Mouse (Mus musculus) liver, embryonic 12.5 days (tissue): Measurements from ENCODE around the gene Wwtr1. TPM values are rescaled to one million over a fixed set of nuclear protein-coding genes. Genes with fewer than 3 reads are reported as not detected.

Source experiments
- ATAC-seq: fragments of 200-750 bp; cut with Nextera tagmentation; 2 replicates; pipeline ENCODE4 v1.8.0; 2017; ENCODE audit warnings: moderate number of reproducible peaks, mild to moderate bottlenecking, moderate library complexity
- H3K27ac ChIP-seq: fragments of 300-500 bp; sonication (generic); 2 replicates; pipeline ENCODE4 v1.5.1; 2016; ENCODE audit warnings: mild to moderate bottlenecking
- H3K27me3 ChIP-seq: fragments of 300-500 bp; sonication (generic); replicated peaks from 2 replicates; pipeline ENCODE4 v1.6.1; 2016; ENCODE audit warnings: mild to moderate bottlenecking, moderate library complexity
- H3K36me3 ChIP-seq: fragments of 300-500 bp; sonication (generic); 2 replicates; pipeline ENCODE4 v1.6.1; 2016; ENCODE audit warnings: mild to moderate bottlenecking, moderate library complexity
- H3K4me1 ChIP-seq: fragments of 300-500 bp; sonication (generic); 2 replicates; pipeline ENCODE4 v1.6.1; 2016
- H3K4me2 ChIP-seq: fragments of 300-500 bp; sonication (generic); 2 replicates; pipeline ENCODE4 v1.6.1; 2016; ENCODE audit warnings: mild to moderate bottlenecking, moderate library complexity
- H3K4me3 ChIP-seq: fragments of 300-500 bp; sonication (generic); 2 replicates; pipeline ENCODE4 v1.5.1; 2016; ENCODE audit warnings: mild to moderate bottlenecking, moderate library complexity
- H3K9ac ChIP-seq: fragments of 300-500 bp; sonication (generic); 2 replicates; pipeline ENCODE4 v1.6.1; 2016; ENCODE audit warnings: mild to moderate bottlenecking, moderate library complexity
- H3K9me3 ChIP-seq: fragments of 300-500 bp; sonication (generic); replicated peaks from 2 replicates; pipeline ENCODE4 v1.6.1; 2016; ENCODE audit warnings: mild to moderate bottlenecking, moderate library complexity
- WGBS: fragments of 180-500 bp; shearing (Covaris S2); methylation state at CpG from one replicate; pipeline ENCODE4 v1.1.7; 2016; ENCODE audit not compliant: insufficient replicate concordance; 5-methylcytosine and 5-hydroxymethylcytosine counted together
- microRNA-seq: library from miRNA; unstranded; fragments of <30 nt; microRNA quantifications from one replicate; pipeline ENCODE4, GENCODE M21; 2017
- polyA plus RNA-seq: library from polyadenylated mRNA; unstranded; fragments of >200 nt; fragmentation: Nextera tagmentation; extraction: Ambion mirVana; gene quantifications from 2 replicates; pipeline ENCODE4 v1.2.1, GENCODE M21; 2016

The Wwtr1 gene
- polyA plus RNA-seq, 1 experiment from 2014 or later, result 2.0 TPM

DNA sequence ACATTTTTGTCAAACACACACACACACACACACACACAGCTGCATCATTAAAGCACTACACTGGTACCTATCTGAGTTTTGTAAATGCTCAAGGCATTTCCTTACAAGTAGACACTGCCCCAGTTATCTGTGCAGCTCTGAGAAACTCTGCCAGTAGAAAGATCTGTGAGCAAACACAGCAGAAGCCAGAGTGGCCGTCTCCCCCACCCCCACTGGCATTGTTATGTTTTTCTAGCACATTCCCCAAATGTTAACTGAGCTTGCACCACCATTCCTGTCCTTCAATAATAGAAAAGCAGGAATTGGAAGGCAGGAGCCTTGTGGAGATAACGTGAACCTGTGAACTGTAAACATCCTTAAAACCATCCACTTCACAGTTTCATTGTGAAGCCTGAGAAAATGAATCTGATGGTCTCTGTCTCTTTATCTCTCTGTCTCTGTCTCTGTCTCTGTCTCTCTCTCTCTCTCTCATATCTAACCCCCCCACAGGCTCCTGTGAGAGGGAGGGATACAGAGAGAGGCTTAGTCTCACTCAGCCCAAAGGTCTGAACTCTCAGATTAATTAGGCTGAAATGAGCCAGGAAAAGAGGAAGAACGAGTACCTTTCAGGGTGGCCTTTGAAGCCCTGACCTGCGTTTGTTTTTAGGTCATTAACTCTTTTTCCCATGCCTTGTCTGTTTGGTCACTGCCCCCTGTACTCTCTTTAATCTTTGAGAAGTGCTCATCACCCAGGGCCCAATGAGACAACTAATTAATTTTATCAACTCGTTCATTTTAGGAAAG, 146.8 kb downstream of the Wwtr1 start:
- Histone ChIP-seq H3K36me3 (0 out of 2 replicates have a peak, but pooled peaks cover 2% of the 10 kb centered on the region), H3K4me2 (no peak overlapping the region), H3K27ac (no peak overlapping the region), H3K9me3 (no peaks in the 10 kb centered on the region), H3K9ac (no peak overlapping the region), H3K4me3 (no peak overlapping the region), H3K27me3 (no peaks in the 10 kb centered on the region), H3K4me1 (no peaks in the 10 kb centered on the region)
- 35% methylated on average over 5 of the region's 5 CpGs for WGBS
- ATAC-seq, result 0 out of 2 replicates have a peak, but pooled peaks have one; percentile 30

DNA sequence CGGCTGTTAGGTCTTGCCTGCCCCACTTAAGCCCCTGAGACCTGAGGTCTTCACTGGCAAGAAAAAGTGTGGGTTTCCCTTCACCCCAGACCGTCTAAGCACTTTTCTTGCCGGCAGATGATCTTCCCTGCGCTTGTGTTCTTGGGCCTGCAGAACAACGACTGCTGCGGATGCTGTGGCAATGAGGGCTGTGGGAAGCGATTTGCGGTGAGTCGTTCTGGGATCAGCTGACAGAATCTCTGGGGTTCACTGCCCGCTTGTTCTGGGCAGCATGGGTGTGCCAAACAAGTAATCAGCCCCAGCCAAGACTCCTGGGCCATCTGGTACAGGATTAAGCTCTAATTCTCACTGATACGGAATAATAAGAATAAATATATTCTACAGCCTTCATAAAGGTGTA, 149.4 kb downstream of the Wwtr1 start:
- H3K36me3 ChIP-seq, result no peaks in the 10 kb centered on the region
- peak overlapping the region; percentile 27 for H3K4me2 ChIP-seq
- 74% methylated on average over 11 of the region's 11 CpGs for WGBS
- H3K27me3 ChIP-seq, result no peaks in the 10 kb centered on the region
- H3K4me1 ChIP-seq, result no peaks in the 10 kb centered on the region
- no peak overlapping the region for H3K27ac ChIP-seq
- no peak for ATAC-seq
- no peak overlapping the region for H3K9ac ChIP-seq
- no peaks in the 10 kb centered on the region for H3K9me3 ChIP-seq
- H3K4me3 ChIP-seq, result no peak overlapping the region

DNA sequence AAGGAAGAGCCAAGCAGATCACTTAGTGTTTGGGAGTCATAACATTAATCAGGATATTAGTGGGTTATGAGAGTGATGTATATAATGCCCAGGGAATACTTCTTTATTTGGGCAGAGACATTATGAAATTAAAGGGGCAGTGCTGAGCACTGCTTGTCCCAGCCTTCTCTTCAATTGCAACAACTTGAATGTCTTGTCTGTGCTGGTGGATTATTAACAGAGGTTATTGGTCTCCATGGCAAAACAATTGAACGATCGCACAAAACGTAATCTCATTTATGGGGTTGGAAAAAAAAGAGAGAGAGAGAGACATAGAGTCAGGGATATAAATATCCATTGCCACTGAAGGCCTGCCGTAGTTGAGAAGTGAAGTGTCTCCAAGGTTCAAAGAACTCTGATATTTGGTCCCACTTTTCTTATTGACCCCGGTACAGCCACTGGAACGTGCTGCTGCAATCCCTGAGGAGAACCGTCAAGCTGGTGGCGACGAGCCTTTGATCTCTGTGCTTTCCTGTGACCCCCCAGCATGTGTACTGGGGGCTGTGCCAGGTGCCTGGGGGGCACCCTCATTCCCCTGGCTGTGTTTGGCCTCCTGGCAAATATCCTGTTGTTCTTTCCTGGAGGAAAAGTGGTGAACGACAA, 150.5 kb downstream of the Wwtr1 start, which contains the start of gene Tm4sf4:
Gene Tm4sf4, plus strand, starts transcription at position 226 of the 642 bp plus-strand sequence.
- Histone ChIP-seq H3K36me3 (no peaks in the 10 kb centered on the region), H3K9ac (no peak within 1 kb of the TSS), H3K27me3 (no peaks in the 10 kb centered on the region), H3K4me1 (no peaks in the 10 kb centered on the region), H3K9me3 (no peaks in the 10 kb centered on the region), H3K4me3 (0 out of 2 replicates have a peak within 1 kb of the TSS, but pooled peaks have one; percentile 1), H3K27ac (0 out of 2 replicates have a peak within 1 kb of the TSS, but pooled peaks have one; percentile 28), H3K4me2 (peak within 1 kb of the TSS; percentile 32)
- ATAC-seq, result no peak
- 62% methylated on average over 10 of the region's 10 CpGs for WGBS

DNA sequence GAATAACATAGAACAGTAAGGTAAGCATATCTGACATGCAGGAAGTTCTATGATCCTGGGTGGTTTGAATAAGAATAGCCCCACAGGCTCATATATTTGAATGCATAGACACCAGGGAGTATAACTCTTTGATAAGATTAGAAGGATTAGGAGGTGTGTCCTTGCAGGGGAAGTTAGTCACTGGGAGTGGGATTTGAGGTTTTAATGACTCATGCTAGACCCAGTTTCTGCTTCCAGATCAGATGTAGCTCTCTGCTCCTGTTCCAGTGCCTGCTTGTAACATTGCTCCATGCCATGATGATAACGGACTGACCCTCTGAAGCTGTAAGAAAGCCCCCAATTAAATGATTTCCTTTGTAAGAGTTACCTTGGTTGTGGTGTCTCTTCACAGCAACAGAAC, 155.1 kb downstream of the Wwtr1 start:
- Histone ChIP-seq H3K4me2 (no peak overlapping the region), H3K27ac (no peak overlapping the region), H3K4me3 (no peak overlapping the region), H3K27me3 (no peaks in the 10 kb centered on the region), H3K4me1 (no peaks in the 10 kb centered on the region), H3K9me3 (no peaks in the 10 kb centered on the region), H3K9ac (no peak overlapping the region), H3K36me3 (no peaks in the 10 kb centered on the region)
- ATAC-seq, result no peak
- WGBS, result 45% methylated on average over 1 of the region's 1 CpGs

DNA sequence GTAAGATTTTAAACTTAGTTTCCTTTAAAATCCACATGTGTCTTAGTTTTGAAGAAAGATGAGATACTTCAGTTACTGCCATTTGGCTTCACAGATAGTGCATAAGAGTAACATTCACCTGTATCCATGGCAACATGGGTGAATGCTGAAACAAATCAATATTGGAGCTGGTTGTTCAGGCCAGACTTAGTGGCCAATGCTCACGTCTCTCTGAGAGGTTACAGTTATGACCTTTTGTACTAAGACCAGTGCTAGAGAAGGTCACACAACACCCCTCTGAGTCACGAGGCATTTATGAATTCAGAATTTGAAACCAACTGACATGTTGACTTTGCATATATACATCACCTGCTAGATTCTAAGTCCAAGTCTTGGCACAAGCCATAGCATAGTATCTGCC, 155.5 kb downstream of the Wwtr1 start:
- Histone ChIP-seq H3K27ac (no peak overlapping the region), H3K36me3 (no peaks in the 10 kb centered on the region), H3K9ac (no peak overlapping the region), H3K4me3 (no peak overlapping the region), H3K4me2 (no peak overlapping the region), H3K27me3 (no peaks in the 10 kb centered on the region), H3K4me1 (no peaks in the 10 kb centered on the region), H3K9me3 (no peaks in the 10 kb centered on the region)
- ATAC-seq, result no peak
- WGBS, result 47% methylated on average over 2 of the region's 2 CpGs

DNA sequence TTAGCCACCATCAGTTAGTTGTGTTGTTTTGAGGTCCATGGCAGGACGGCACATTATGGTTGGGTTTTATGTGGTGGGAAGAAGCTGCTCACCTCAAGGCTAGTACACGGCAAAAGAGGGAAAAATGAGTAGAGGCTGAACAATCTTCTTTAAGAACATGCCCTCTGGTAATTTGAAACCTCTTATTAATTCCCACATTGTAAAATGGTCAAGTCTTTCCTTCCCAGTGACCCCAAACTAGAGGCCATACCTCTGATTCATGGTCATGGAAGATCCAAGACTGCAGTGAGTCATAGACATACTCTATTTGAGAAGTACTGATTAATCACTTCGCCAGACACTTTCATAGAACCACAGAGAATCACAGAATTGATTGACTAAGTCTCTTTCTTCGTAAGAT, 164.2 kb downstream of the Wwtr1 start:
- H3K36me3 ChIP-seq, result no peaks in the 10 kb centered on the region
- no peak overlapping the region for H3K4me2 ChIP-seq
- no peaks in the 10 kb centered on the region for H3K27me3 ChIP-seq
- no peak overlapping the region for H3K9ac ChIP-seq
- H3K9me3 ChIP-seq, result no peaks in the 10 kb centered on the region
- no peak for ATAC-seq
- H3K27ac ChIP-seq, result no peak overlapping the region
- WGBS, result 68% methylated on average over 4 of the region's 4 CpGs
- H3K4me3 ChIP-seq, result no peak overlapping the region
- no peaks in the 10 kb centered on the region for H3K4me1 ChIP-seq

Small RNA genes within 50 kb of the gene (microRNA-seq; reads per million reads assigned to microRNA genes)
- gene Mir6377, result not detected

Other genes starting within 250 kb of the Wwtr1 start
- gene Tm4sf4, start 150.6 kb downstream of the Wwtr1 start, polyA plus RNA-seq, result 17.1 and 18.8 TPM in 2 replicates
- gene Commd2, start 75.8 kb upstream of the Wwtr1 start, polyA plus RNA-seq, result 50.5 and 53.5 TPM in 2 replicates
- not detected in 2 replicates for gene Ankub1, start 116.9 kb upstream of the Wwtr1 start, polyA plus RNA-seq
- 24.0 and 28.1 TPM in 2 replicates for gene Rnf13, start 160.2 kb upstream of the Wwtr1 start, polyA plus RNA-seq